Mouse (Mus musculus) 416B (cell line): Measurements from ENCODE around the gene Rfxap.
A peak's percentile ranks its signal among the peaks of the same experiment; 100 is the strongest.

Experiments
- DNase-seq: peaks from one replicate; pipeline ENCODE4 v3.0.0; 2011; ENCODE audit warnings: low read depth

The Rfxap gene

DNA sequence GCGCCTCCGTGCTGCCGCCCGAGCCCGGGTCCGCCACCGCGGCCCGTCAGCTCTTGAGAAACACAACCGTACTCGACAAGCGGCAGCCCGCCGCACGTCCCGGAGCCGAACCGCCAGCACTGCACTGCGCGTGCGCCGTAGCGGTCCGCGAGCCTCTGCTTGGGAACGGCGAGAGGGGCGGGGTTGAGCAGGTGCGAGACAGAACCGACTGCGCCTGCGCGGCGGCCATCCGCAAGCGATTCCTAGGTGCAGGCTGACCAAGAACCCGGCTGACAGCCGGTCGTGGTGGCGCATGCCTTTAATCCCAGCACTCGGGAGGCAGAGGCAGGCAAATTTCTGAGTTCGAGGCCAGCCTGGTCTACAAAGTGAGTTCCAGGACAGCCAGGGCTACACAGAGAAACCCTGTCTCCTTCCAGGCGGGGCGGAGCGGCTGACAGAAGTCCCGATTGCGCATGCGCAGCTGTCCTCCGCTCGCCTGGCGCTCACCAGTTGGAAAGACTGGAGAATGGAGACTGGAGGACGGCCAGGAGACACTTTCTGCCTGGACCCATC, at the start of gene Rfxap:
TSS of gene Rfxap (minus strand) at position 126 of the 552 bp plus-strand sequence.
- peak; percentile 95 for DNase-seq

DNA sequence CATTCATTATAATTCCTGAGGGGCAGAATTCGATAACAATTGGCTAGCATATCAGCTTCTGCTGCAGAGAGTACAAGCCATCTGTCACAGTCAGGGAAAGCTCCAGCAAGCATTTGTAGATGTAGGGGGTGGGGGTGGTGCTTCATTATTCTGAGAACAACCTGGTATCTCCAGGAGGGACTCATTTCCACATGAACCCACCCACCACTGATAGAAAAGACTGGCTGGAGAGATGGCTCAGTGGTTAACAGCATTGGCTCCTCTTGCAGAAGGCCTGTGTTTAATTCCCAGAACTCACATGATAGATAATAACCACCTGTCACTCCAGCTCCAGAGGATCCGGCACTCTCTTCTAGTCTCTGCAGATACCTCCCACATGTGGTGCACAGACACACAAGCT, 27.8 kb upstream of the Rfxap start:
- DNase-seq = no peak

DNA sequence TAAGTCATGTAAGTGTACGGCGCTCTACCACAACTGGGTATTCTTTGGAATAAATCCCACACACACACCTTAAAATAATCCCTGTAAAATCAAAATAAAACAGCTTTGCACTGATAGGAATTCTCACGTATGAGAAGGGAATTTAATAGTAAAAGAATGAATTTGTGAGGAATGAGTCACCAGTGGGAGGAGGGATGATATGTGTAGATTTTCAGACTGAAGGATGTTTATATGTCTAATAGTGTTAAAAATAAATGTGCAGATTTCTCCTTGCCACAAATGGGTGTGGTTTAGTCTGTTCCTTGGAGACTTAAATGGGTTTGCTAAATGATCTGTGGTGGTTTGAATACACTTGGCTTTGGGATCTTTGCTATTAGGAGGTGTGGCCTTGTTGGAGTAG, 24.9 kb upstream of the Rfxap start:
- DNase-seq = no peak

DNA sequence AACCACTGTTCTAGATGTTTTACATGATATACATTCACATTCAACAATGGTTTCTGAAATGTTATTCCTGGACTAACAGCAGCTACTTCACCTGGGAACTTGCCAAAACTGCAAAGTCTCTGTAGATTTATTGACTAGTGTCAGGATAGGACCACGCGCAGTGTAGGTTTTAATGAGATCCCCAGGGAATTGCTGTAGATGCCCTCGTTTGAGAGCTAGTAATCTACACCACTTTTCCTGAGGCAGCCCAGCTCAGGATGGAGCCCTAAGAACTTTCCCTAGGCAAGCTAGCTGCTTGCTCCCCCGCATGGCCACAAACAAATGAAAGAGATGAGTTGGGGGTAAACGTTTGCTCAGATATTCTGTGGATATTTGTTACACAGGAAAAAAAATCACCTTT, 14.9 kb upstream of the Rfxap start:
- DNase-seq = no peak

DNA sequence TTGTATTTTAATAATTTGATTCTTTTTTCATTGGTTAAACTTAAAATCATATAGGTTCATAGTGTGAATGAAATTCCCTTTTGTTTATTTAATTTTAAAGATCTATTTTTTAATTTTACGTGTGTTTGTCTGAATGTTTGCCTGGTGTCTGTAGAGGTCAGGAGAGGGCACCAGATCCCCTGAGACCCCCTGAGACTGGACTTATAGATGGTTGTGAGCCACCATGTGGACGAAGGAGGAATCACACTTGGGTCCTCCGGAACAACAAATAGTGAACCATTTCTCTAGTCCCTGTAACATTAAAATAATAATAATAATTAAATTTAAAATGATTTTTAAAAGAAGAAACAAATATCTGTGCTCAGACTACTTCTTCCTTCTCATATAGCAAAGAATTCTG, 7.7 kb upstream of the Rfxap start:
- peak; percentile 77 for DNase-seq

DNA sequence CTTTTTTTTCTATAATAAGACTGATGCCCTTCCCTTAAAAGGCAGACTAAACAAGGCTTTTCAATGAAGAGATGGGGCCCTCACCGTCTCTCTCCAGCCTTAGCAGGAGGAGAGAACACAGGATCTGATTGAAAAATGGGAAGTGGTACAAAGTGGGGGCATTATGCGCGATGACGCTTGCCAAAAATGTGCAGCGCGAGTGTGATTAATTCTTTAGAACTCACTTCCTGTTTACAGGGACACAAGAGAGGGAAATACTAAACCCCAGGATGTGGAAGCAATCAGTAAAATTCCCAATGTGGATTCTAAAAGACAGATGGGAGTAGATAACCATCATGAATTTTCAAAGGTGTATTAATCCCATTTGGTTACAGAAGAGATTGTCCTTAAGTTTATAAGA, 7.0 kb upstream of the Rfxap start:
- DNase-seq = peak; percentile 41

DNA sequence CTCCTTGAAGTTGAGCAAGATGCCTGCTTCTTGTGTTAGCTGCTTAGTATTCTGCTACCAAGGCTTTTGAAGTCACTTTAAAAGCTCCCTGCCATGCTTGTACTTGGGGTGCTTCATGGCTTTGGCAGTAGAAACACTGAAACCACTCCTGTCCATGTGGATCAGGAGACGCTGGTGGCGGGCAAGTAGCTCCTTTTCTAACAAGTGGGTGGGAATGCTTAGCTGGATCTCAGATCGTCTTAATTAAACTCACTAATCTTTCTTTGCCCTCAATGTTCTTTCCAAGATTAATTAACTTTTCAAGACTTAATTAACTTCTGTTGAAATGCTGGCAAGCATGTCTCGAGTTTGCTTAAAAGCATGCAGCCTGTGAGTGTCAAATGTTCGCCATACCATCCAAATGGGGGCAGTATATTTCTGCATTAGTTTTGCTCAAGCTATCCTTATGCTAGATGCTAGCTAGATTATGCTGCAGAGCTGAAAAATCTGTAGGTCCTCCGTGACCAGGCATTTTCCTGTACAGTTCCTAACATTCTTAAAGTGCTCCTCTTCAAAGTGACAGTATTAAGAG, 5.9 kb upstream of the Rfxap start:
- no peak for DNase-seq

DNA sequence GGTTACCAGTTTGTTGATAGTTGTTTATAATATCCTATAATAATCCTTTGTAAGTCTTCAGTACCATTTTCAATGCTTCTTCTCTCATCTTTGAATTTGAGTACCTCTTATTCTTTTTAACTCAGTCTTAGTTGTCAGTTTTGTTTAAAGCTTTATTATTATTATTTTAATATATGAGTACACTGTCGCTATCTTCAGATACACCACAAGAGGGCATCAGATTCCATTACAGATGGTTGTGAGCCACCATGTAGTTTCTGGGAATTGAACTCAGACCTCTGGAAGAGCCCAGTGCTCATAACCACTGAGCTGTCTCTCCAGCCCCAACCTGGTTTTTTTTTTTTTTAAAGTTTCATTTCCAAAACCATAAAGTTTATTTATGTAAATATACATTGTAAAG, 4.0 kb upstream of the Rfxap start:
- DNase-seq = no peak

DNA sequence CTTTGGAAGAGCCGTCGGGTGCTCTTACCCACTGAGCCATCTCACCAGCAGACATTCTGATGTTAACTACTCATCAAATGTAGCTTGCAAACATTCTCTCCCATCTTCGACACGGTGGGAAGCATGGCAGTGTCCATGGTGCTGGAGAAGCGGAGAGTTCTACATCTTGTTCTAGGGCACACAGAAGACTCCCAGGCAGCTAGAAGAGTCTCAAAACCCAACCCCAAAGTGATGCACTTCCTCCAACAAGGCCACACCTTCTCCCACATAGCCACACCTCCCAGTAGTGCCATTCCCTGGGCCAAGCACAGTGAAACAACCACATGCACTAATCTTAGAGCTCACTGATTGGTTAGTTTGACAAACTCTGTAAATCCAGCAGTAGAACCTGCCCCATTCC, 1.5 kb upstream of the Rfxap start:
- peak; percentile 70 for DNase-seq

DNA sequence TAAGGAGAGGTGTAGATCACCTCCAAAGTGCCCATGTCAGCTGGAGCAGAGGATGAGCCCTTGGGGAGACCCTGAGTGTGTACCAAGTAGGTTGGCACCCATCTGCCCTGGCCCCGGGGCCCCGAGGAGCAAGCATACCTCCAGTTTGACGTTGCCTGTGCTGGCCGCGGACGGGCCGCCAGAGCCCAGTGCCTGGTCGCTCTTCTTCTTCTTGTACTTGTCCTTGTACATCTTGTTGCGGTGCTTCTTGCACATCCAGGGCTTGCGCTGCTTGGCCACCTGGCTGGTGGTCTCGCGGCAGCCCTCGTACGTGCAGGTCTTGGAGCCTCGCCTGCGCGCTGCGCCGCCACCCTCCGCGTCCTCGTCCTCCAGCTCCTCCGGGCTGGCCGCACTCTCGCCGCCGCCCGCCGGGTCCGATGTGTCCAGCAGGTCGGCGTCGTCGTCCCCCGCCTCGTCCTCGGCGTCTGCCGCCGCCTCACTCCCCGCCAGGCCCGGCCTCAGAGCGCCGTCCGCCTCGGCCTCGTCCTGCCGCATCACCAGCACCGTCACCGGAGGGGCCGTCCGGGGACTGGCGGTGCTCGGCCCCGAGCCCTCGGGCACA, 430 bp downstream of the Rfxap start:
- DNase-seq = peak; percentile 42

DNA sequence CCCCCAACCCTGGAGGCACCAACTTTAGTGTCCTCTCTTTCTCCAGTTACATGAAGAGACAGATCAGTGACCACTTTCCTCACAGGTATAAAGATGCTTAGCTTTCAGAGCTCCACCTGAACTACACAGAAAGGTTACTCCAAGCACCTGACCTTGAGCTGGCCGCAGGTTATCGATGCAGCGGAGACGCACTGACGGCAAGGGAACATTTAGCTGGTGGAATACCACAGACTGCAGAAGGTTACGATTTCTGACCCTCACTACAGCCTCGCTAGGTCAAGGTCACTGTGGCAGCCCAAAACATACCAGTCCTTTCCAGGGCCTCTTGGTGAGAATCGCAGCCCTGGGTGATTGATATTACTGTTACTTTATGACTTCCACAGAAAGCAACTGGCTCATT, 3.9 kb downstream of the Rfxap start:
- DNase-seq = no peak

DNA sequence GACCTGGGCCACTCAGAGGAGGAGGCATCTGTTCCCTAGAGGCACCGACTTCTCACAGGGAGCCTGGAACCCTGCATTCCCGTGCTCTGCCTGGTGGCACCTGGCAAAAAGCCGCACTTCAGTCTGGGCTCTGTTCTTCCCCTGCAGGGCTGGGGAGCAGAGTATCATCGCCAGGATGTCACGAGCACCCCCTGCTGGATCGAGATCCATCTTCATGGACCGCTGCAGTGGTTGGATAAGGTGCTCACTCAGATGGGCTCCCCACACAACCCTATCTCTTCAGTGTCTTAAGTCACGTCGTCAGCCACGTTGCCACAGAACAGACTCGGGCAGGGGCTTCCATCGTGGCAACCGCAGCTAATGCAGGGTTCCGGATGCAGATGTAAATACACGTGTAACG, 10.4 kb downstream of the Rfxap start:
- peak; percentile 20 for DNase-seq

DNA sequence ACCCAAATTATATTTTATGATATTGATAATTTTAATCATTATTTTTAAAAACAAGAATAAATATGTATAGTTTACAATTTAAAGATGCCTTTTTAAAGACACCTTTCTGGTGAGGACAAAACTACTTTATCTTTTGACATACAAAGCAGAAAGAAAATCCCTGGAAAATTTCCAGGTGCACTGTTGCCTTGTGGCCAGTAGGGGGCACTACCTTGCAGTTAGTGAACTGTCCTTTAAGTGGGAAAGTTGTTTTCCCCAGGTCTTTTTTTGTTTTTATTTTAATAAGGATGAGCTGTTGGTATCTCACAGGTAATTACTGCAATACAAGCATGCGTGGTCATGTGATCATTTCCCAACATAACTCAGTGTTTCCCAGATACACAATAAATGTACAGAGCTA, 11.8 kb downstream of the Rfxap start:
- peak; percentile 13 for DNase-seq

DNA sequence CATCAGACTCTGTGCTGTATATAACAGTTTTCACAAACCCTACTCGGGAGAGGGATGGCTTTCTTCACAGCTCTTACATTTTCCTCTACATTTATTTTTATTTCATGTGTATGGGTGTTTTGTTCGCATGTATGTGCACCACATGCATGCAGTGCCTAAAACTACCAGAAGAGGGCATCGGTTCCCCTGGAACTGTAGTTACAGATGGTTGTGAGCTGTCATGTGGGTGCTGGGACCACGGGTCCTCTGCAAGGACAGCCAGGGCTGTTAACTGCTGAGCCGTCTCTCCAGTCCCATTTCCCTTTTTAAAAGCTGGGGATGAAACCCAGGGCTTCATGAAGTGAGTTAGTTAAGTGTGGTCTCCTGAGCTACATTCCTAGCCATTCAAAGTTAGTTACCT, 12.2 kb downstream of the Rfxap start:
- DNase-seq = no peak

DNA sequence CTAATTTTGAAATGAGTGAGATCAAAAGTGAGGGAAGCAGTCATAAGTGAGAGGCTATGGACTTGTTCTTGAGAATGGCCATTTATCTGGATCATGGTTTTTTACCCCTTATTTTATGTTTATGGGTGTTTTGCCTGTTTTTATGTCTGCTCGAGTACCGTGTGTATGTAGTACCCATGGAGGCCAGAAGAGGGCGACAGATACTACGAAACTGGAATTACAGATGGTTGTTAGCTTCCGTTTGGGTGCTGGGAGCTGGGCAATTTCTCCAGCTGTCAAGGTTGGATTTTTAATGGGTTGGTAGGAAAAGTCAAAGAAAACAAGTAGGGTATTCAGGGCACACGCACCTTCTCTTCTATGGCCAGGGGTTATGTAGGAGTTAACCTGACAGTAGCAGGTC, 13.8 kb downstream of the Rfxap start:
- DNase-seq = peak; percentile 28

DNA sequence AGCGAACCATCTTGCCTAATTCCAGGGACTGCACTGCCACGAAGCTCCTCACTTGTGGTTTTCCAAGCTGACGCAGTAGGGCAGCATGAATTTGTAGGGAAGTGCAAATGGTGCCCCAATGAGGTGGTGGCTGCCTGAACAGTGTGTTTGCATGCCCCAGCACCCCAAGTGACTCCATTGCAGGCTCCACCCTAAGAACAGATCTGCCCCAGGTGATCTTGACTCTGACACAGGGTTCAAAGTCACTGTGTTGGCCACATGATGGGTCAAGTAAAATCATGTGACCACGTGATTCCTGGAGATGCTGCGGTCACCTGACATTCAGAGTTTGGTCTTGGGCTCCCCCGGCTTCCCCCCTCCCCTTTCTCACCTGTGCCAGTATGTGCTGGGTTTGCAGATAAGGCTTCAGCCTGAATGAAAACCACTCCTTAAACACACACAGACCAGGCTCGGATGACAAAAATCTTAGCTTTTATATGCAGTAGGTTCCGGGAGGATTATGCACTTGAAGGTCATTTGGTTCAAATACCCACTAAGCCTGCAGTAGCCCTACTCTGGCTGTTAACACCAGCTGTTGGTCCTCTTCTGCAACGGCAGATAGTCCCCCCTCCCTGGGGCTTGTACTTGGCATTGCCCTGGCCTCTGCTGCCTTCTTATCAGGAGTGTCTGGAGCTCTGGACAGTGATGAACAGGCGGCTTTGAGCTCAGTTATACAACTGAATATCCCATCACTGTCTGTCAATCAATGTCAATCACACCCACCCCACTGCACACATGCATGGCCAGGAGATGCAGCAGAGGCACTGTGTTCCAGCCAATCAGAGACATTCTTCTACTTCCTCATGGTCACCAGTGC, 15.5 kb downstream of the Rfxap start:
- no peak for DNase-seq

DNA sequence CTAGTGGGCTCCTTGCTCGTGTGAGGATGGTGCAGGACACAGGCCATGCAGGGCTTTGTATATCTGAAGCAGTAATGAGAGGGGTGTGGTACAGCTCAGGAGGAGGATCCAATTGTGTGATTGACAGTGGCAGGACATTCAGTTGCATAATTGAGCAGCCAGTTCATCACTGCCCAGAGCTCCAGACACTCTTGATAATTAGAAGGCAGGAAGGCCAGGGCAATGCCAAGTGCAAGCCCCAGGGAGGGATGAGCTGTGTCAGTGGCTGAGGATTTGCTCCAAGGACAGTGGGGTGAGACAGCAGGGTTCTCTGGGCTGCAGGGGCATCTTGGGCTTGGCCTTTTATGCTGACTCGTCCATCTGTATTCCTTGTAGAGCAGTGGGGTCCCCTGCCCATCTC, 17.0 kb downstream of the Rfxap start:
- no peak for DNase-seq

DNA sequence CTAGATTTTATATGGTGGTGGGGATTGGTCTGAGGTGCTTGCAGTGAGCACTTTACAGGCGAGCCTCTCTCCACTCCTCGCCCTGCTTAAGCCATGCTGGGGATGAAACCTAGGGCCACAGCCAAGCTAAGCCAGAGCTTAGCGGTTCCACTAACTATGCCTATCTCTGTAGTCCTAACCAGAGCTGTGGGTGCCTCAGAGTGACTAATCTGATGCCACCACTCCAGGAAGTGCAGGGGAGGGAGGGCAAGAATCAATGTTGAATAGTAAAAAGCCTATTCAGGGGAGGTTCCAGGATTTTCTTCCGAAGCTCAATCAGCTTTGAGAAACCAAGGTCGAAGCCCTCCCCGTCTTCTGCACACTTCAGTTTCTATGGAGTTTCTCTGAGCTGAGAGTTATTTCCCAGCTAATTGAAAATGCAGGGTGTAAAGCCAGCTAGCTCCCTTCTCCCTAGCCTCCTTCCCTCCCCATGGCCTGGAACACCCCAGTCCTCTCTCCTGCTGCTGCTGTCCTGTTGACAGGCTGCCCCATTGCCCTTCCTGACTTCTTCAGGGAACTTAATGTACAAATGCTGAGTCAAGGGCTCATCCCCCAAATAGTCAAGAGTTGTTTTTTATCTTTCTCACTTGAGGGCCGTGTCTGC, 31.5 kb downstream of the Rfxap start:
- no peak for DNase-seq

DNA sequence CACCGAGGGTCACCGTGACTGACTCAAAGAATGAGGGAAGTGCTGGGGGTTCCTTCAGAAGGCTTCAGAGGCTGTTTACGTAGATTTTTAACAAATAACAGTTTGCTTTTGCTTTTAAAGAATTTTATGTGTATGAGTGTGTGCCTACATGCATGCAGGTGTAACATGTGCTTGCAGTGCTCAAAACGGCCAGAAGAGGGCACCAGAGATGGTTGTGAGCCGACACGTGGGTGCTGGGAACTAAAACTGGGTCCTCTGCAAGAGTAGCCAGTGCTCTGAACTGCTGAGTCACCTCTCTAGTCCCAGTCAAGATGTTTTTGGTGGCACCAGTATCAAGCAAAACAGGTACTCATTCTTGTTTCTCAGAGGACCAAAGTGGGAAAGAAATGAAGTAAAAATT, 34.0 kb downstream of the Rfxap start:
- no peak for DNase-seq

DNA sequence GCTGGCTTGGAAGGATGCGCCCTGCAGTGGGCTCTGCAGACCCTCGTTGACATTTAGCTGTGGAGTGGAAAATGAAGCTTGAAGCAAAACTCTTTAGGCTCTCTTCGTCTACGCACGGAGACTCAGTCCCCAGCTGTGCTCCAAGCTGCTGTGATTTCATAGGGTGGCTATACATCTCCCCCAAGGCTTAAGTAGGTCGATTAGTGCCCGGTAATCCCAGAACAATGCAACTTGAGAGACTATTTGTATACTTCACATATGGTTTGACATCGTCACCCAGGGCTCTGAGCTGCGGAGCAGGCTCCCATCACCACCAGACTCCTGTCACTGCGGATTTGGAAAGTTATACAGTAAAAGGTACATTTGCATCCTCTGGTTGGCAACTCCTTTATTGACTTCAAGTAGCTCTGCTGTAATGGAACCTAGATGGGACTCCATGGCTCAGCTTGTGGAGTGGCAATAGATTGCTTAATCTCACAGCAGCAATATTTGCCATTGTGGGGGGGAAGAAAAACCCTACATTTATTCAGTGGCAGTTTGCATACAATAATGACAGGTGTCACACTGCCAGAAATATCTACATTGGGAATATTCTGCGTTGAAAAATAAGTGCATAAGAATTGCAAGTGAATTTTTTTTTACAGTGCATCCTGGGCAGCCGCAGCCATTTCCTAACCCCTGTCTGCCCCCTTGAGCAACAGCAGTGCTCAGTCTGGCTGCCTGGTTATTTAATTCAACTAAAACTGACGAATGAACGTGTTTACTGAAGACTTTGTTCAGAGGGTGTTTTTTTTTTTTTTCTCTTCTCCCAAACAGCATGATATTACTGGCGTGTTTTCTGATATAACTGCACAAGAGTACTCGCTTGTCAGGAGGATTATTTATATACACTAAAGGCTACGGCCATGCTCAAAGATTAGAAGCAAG, 38.0 kb downstream of the Rfxap start:
- no peak for DNase-seq

DNA sequence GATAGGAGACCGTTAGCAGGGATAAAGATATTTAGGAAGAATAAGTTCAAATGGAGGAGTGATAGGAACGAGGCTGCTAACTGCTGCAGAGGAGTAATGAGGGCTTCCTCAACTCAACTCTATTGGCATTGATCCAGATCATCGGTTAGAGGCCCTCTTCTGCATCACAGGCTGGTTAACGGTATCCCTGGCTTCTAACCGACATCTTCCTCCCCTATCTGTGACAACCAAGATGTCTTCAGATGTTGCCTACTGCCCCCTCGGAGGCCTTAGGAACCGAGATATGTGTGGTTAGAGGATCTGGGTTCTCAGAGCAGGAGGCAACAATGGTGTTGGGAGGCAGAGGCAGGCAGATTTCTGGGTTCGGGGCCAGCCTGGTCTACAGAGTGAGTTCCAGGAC, 39.0 kb downstream of the Rfxap start:
- peak; percentile 56 for DNase-seq

DNA sequence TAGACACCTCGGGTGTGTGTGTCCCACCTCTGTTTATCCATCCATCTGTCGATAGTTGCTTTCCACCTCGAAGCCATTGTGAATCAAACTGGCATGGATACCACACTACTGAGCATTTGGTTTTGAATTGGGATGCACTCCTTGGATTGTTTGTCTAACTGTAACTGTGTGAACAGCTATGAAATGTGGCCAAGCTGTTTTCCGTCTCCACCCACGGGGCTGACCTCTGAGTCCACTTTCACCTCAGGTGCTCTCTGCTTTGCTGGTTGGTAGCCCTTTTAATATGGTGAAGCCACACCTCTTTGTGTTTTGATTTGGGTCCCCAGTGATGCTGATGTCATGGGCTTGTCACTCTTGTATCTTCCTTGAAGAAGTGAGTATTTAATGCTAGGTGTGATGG, 40.8 kb downstream of the Rfxap start:
- DNase-seq = no peak
